Mouse (Mus musculus) common myeloid progenitor, adult 5-6 weeks (primary cell): ENCODE data around the gene Olfr20. TPM values are rescaled to one million over a fixed set of nuclear protein-coding genes. Genes with fewer than 3 reads are reported as not detected.
"Not testable (repeated sequence)": the region's sequence is repeated elsewhere in the genome, so short reads cannot be mapped to it uniquely, and the experiment has no call there.

Experiments used
- ATAC-seq: replicated peaks from 2 replicates; pipeline ENCODE4 v1.8.0; 2016; ENCODE audit warnings: low read depth, mild to moderate bottlenecking, moderate TSS enrichment, inconsistent platforms; ENCODE audit not compliant: poor library complexity, severe bottlenecking
- total RNA-seq: library from RNA; stranded (forward); fragments of 200-1000, 187-1606 nt; gene quantifications from 2 replicates; pipeline ENCODE4 v1.2.3, GENCODE M21; 2017

Gene Olfr20
- not detected in 2 replicates for total RNA-seq

- no peak for ATAC-seq
Measured at GRCm38 (mm10) chr11:73350483-73350882, at the start of gene Olfr20. Gene Olfr20, plus strand, starts transcription at chr11:73350783.

- no peak for ATAC-seq
Measured at GRCm38 (mm10) chr11:73303123-73303522, 47.5 kb upstream of the Olfr20 start.

DNA sequence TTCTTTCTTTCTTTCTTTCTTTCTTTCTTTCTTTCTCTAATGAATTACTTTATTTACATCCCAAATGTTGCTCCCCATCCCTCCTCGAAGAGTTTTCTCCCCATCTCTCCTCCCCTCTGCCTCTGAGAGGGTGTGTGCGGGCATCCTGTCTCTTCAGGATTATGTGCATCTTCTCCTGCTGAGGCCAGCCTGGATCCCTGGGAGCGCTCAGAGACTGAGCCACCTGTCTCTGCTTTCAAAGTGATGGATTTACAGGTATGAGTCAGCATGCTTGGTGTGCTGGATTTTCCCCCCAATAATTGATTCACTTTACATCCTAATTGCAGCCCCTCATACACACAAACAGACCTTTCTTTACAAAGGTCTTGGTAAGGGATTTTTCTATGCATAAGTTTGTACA lies 34.6 kb upstream of the Olfr20 start:
- no peak for ATAC-seq

GRCm38 (mm10) chr11:73318581-73318980 lies 32.0 kb upstream of the Olfr20 start:
- not testable (repeated sequence) for ATAC-seq

GRCm38 (mm10) chr11:73321064-73321463 lies 29.5 kb upstream of the Olfr20 start:
- ATAC-seq: not testable (repeated sequence)

- ATAC-seq: no peak
Measured at GRCm38 (mm10) chr11:73323906-73324830, 26.4 kb upstream of the Olfr20 start.

GRCm38 (mm10) chr11:73326485-73326886 lies 24.1 kb upstream of the Olfr20 start:
- peak; percentile 58; the same call in 1 of the 2 replicates for ATAC-seq

DNA sequence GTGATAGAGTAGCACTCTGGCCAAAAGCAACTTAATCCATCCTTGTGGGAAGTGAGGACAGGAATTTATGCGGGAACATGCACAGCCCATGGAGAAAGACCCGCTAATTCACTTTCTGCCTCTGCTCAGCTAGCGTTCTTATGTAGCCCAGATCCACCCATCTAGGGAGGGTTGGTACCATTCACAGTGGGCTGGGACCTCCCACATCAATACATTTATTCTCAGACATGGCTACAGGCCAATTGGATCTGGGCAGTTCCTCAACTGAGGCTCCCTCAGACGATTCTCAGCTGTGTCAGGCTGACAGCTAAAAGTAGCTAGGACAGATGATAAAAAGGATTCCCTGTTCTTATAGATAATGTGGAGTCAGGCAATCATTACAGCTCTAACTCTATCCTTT lies 23.2 kb upstream of the Olfr20 start:
- ATAC-seq: no peak

- ATAC-seq: no peak
Measured at GRCm38 (mm10) chr11:73329442-73329841, 21.1 kb upstream of the Olfr20 start, which contains the start of the genes Aspa, Gm49340 and Spata22. Gene Aspa, minus strand, starts transcription at chr11:73329596. Gene Gm49340, plus strand, starts transcription at chr11:73329741. Gene Spata22, plus strand, starts transcription at chr11:73329741.

- no peak for ATAC-seq
Measured at GRCm38 (mm10) chr11:73333357-73333756, 17.2 kb upstream of the Olfr20 start.

DNA sequence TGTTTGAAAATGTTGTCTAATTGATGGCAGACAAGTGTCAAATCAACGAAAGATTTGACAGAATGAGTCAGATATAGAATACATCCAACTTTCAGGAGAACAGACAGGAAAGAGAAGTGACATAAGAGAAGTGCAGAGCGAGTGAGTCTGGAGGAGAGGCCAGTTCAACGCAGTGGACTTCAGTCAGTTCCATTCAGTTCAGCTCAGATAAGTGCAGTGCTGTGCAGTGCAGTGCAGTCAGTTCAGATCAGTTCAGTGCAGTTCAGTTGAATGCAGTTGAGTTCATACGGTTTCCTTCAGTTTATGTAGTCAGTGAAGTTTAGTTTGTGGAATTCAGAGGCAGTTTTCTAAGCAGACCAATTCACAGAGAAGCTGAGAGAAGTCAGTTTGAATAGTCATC lies 13.7 kb upstream of the Olfr20 start:
- no peak for ATAC-seq

DNA sequence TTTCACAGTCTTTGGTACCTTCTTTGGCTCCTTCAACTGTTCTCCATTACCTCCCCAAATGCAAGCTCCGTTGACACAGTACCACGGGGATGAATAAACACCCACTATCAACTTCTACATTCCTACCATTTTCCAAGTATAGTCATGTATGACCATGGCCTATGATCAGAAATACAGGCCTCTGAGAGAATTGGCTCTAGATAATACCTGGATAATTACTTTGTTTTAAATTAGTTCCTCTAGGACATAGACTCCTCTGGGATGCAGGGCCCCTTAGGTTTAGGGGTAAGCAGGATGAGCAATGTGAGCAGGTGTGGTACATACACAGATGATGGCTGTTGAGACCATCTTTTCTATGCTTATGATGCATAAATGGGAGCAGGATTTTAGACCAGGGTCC lies 20.4 kb downstream of the Olfr20 start, which contains the start of gene Olfr376:
TSS of gene Olfr376 (plus strand) at position 301 of the 400 bp plus-strand sequence.
- ATAC-seq: no peak

DNA sequence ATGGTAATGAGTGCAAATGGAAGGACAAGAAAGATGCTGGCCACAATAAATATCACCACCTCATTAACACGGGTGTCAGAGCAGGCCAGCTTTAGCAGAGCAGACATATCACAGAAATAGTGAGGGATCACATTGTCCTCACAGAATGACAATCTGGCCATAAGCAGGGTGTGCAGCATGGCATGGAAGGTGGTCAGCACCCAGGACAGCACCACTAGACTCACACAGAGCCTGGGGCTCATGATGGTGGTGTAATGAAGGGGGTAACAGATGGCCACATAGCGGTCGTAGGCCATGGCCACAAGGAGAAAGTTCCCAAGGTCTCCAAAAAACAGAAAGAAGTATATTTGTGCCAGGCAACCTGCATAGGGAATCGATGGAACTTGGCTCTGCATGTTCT lies 44.8 kb downstream of the Olfr20 start:
- no peak for ATAC-seq

DNA sequence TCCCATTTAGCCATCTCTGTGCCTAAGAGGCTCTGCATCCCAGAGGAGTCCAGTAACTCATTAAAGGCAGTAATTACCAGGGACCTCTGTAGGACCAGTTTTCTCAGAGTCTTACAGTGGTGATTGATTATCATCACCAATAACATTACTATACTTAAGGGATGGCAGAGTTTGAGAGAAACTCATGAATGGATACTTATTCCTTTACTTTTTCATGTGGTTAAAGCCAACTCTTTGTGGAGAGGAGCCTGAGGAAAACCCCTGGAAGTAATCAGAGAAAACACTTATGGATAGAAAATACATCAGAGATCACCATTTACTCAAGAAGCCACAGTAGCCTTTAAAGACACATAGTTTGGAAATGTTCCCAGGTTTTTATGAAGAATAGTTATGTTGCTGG lies 48.9 kb downstream of the Olfr20 start, which contains the start of gene Olfr1:
TSS of gene Olfr1 (minus strand) at position 101 of the 400 bp plus-strand sequence.
- no peak for ATAC-seq

Other genes starting within 250 kb of the Olfr20 start
- gene Haspin, start 212.5 kb upstream of the Olfr20 start, total RNA-seq: 18.6 and 22.8 TPM in 2 replicates
- gene P2rx5, start 190.4 kb upstream of the Olfr20 start, total RNA-seq: not detected in 2 replicates
- gene Emc6, start 173.7 kb upstream of the Olfr20 start, total RNA-seq: 46.6 and 48.2 TPM in 2 replicates
- 7.7 and 11.4 TPM in 2 replicates for gene Tax1bp3, start 173.7 kb upstream of the Olfr20 start, total RNA-seq
- gene Ctns, start 151.7 kb upstream of the Olfr20 start, total RNA-seq: 6.0 and 8.8 TPM in 2 replicates
- gene Shpk, start 151.3 kb upstream of the Olfr20 start, total RNA-seq: 1.4 and 3.2 TPM in 2 replicates
- gene Trpv1, start 116.5 kb upstream of the Olfr20 start, total RNA-seq: not detected in 2 replicates
- not detected in 2 replicates for gene Trpv3, start 83.4 kb upstream of the Olfr20 start, total RNA-seq
- gene Aspa, start 21.2 kb upstream of the Olfr20 start, total RNA-seq: 3.8 and 7.4 TPM in 2 replicates
- not detected in 2 replicates for gene Gm49340, start 21.0 kb upstream of the Olfr20 start, total RNA-seq
- gene Spata22, start 21.0 kb upstream of the Olfr20 start, total RNA-seq: not detected in 2 replicates
- gene Olfr376, start 20.5 kb downstream of the Olfr20 start, total RNA-seq: not detected in 2 replicates
- not detected in 2 replicates for gene Olfr1, start 48.8 kb downstream of the Olfr20 start, total RNA-seq
- not detected in 2 replicates for gene Olfr378, start 77.7 kb downstream of the Olfr20 start, total RNA-seq
- not detected in 2 replicates for gene Olfr380, start 106.7 kb downstream of the Olfr20 start, total RNA-seq
- gene Olfr381, start 140.8 kb downstream of the Olfr20 start, total RNA-seq: not detected in 2 replicates
- not detected in 2 replicates for gene Olfr382, start 166.4 kb downstream of the Olfr20 start, total RNA-seq
- gene Olfr385, start 242.2 kb downstream of the Olfr20 start, total RNA-seq: not detected in 2 replicates
- gene Olfr384, start 247.8 kb downstream of the Olfr20 start, total RNA-seq: not detected in 2 replicates